Mouse (Mus musculus) liver, adult 2 months (tissue): ENCODE results near the gene Chchd6. TPM values are rescaled to one million over a fixed set of nuclear protein-coding genes. Genes with fewer than 3 reads are reported as not detected.

Source experiments
- DNase-seq: peaks from one replicate; pipeline ENCODE4 v3.0.0-alpha.2; 2011; ENCODE audit warnings: low read depth, low spot score; ENCODE audit errors: extremely low read depth
- H3K27ac ChIP-seq: fragments of 200-500 bp; replicated peaks from 2 replicates; pipeline ENCODE4 v1.5.1; 2012; ENCODE audit warnings: low read depth, mild to moderate bottlenecking, control low read depth, inconsistent platforms, low read length; ENCODE audit not compliant: insufficient read depth
- H3K27me3 ChIP-seq: fragments of 200-500 bp; 2 replicates; pipeline ENCODE4 v1.6.1; 2012; ENCODE audit warnings: mild to moderate bottlenecking, moderate library complexity, low read length, inconsistent platforms; ENCODE audit not compliant: control insufficient read depth, insufficient read depth
- H3K36me3 ChIP-seq: fragments of 200-500 bp; 2 replicates; pipeline ENCODE4 v1.6.1; 2012; ENCODE audit warnings: low read length, inconsistent platforms; ENCODE audit not compliant: control insufficient read depth, insufficient read depth
- H3K4me1 ChIP-seq: fragments of 200-500 bp; 2 replicates; pipeline ENCODE4 v1.6.1; 2011; ENCODE audit warnings: low read length; ENCODE audit not compliant: control insufficient read depth, insufficient read depth
- H3K4me3 ChIP-seq: fragments of 200-500 bp; 2 replicates; pipeline ENCODE4 v1.5.1; 2011; ENCODE audit warnings: low read depth, mild to moderate bottlenecking, control low read depth, low read length, moderate library complexity; ENCODE audit not compliant: insufficient read depth
- H3K79me2 ChIP-seq: fragments of 200-500 bp; 2 replicates; pipeline ENCODE4 v1.6.1; 2012; ENCODE audit warnings: inconsistent platforms, mild to moderate bottlenecking, low read length, moderate library complexity; ENCODE audit not compliant: control insufficient read depth, insufficient read depth
- H3K9ac ChIP-seq: fragments of 200-500 bp; 2 replicates; pipeline ENCODE4 v1.6.1; 2012; ENCODE audit warnings: low read depth, mild to moderate bottlenecking, control low read depth, inconsistent platforms, low read length
- CTCF ChIP-seq: fragments of 200-500 bp; IDR thresholded peaks from 2 replicates; pipeline ENCODE4 v1.5.1; 2011; ENCODE audit warnings: low read depth, low read length, control low read depth
- POLR2A ChIP-seq: fragments of 200-500 bp; IDR thresholded peaks from 2 replicates; pipeline ENCODE4 v1.6.1; 2011; ENCODE audit warnings: low read length, control low read depth; ENCODE audit not compliant: insufficient read depth; ENCODE audit errors: extremely low read depth
- WGBS: fragments of 180-500 bp; shearing (Covaris S2); methylation state at CpG from one replicate; pipeline ENCODE4 v1.1.7; 2018; 5-methylcytosine and 5-hydroxymethylcytosine counted together
- polyA plus RNA-seq: library from polyadenylated mRNA; depleted of rRNA; stranded (reverse); fragments of >200 nt; gene quantifications from 2 replicates; pipeline ENCODE4 v1.2.3, GENCODE M21; 2012
- total RNA-seq: library from RNA; depleted of rRNA; stranded (reverse); fragments of >200 nt; gene quantifications from 2 replicates; pipeline ENCODE4 v1.2.3, GENCODE M21; 2014

The Chchd6 gene
- total and polyA plus RNA-seq, 2 experiments = 5.0 to 6.9 TPM

DNA sequence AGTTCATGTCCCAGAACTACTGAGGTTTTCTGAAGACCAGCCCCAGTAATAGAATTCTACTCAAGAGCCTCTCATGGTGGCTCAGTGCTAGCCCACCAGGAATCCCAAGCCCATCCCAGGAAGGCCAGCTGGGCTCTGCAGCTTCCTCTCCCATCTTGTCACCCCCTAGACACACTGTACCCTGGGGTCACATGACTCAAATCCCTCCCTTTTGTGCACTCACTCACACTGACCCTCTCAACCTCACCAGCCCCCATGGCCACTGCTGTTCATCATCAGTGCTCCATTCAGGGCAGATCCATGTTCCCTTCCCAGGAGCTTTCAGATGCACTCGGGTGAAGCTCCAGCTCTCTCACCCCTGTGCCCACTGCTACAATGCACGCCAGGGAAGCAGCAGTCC lies 20.8 kb downstream of the Chchd6 start:
- H3K4me1 ChIP-seq = no peaks in the 10 kb centered on the region
- H3K36me3 ChIP-seq = no peaks in the 10 kb centered on the region
- no peak for TF ChIP-seq CTCF
- no peak for TF ChIP-seq POLR2A
- H3K4me3 ChIP-seq = no peak overlapping the region
- no peak overlapping the region for H3K9ac ChIP-seq
- no peaks in the 10 kb centered on the region for H3K27me3 ChIP-seq
- 85% methylated on average over 2 of the region's 2 CpGs for WGBS
- no peaks in the 10 kb centered on the region for H3K79me2 ChIP-seq
- no peak overlapping the region for H3K27ac ChIP-seq
- no peak for DNase-seq

DNA sequence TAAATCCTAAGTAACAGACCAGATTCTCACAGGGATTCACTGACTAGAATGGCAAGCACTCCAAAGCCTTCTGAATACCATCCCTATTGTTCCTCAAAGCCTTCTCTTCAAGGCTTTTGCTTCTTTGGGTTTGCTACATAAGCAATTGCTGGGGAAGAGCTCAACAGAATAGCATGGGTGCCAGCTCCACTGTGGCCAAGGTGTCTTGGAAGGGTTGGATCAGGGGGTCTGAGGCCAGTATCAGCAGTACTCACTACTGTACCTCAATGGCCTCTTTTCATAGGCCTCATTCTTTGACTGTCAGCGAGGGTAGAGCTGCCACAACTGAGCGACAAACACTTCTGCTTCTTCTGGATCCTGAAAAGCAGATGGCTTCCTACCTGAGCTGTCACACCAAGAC lies 21.7 kb downstream of the Chchd6 start:
- TF ChIP-seq CTCF (no peak), POLR2A (no peak)
- no peak for DNase-seq
- H3K27me3 ChIP-seq = no peaks in the 10 kb centered on the region
- no peak overlapping the region for H3K27ac ChIP-seq
- H3K4me3 ChIP-seq = no peak overlapping the region
- H3K36me3 ChIP-seq = no peaks in the 10 kb centered on the region
- WGBS = 100% methylated on average over 2 of the region's 2 CpGs
- no peak overlapping the region for H3K9ac ChIP-seq
- H3K4me1 ChIP-seq = no peaks in the 10 kb centered on the region
- H3K79me2 ChIP-seq = no peaks in the 10 kb centered on the region

DNA sequence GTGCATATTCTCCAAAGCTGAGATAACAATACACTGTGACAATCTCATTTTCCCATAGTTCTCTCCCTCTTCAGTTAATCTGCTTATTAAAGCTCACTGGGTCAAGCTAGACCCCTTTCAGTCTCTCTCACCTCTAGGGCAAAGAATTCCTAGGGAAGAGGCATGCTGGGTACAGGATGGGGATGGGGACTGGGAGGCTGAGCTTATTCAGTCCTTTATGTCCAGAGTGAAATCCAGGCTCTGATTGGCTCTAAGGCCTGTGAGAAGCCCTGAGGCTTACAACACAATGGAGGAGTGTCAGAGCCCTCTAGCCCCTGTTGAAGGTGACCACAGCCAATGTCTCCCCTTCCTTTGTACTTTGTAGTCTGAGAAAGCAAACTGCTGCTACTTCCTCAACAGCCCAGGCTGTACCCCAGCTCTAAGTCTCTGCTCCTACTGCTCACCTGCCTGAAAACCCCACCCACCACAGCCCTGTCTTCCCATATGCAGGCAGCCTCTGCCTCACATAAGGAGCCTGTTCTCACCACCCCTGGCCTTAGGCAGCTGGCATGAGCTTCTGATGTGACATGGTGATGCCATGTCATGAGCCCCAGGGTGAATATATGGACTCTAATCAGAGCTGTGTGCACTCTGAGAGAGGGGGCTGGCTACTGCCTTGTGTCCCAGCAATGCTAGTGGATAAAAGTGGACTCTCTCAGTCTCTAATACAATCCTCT lies 22.4 kb downstream of the Chchd6 start:
- Histone ChIP-seq H3K27me3 (no peaks in the 10 kb centered on the region), H3K4me3 (no peak overlapping the region), H3K9ac (no peak overlapping the region), H3K27ac (no peak overlapping the region), H3K79me2 (no peaks in the 10 kb centered on the region), H3K36me3 (no peaks in the 10 kb centered on the region), H3K4me1 (no peaks in the 10 kb centered on the region)
- DNase-seq = no peak
- TF ChIP-seq POLR2A = no peak
- TF ChIP-seq CTCF = no peak

DNA sequence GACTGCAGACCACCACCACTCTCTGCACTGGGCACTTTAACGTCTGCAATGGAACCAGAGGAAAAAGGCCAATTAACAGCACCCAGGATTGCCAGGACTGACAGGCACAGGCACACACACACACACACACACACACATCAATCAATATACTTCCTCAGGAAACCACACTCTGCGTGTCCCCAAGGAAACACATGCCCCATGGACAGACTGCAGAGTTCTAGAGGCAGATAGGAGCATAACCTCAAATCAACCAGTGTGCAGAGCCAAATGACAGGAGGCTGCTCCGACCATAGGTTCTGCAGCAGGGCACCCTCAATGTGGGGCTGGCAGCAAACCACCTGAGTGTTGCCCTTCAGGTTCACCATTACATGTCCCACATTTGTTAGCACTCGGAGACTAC lies 26.1 kb downstream of the Chchd6 start:
- Histone ChIP-seq H3K4me3 (no peak overlapping the region), H3K4me1 (no peaks in the 10 kb centered on the region), H3K79me2 (no peaks in the 10 kb centered on the region), H3K9ac (no peak overlapping the region), H3K27ac (no peak overlapping the region), H3K36me3 (no peaks in the 10 kb centered on the region), H3K27me3 (no peaks in the 10 kb centered on the region)
- TF ChIP-seq CTCF (no peak), POLR2A (no peak)
- DNase-seq = no peak
- 85% methylated on average over 4 of the region's 4 CpGs for whole genome bisulfite sequencing

DNA sequence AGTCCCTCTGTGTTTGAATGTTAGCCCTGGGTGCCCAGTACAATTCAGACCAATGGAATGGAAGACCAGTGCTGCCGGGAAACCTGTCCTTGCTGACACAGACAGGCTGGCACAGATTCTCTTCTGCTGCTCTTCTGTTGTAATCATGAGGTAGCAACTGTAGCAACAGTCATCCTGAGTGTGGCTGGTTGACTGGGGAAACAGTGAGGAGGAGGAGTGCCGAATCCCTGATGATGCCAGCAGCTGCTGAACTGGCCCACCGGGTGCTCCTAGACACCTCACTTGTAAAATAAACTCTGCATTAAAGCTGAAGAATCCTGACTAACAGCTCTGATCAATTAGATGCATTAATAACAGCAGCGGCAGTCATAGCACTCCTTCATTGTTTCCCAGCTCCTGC lies 28.7 kb downstream of the Chchd6 start:
- H3K4me3 ChIP-seq = no peak overlapping the region
- 95% methylated on average over 4 of the region's 4 CpGs for WGBS
- no peaks in the 10 kb centered on the region for H3K4me1 ChIP-seq
- no peak overlapping the region for H3K27ac ChIP-seq
- H3K27me3 ChIP-seq = no peaks in the 10 kb centered on the region
- H3K9ac ChIP-seq = no peak overlapping the region
- H3K36me3 ChIP-seq = no peaks in the 10 kb centered on the region
- H3K79me2 ChIP-seq = no peaks in the 10 kb centered on the region
- TF ChIP-seq CTCF = no peak
- no peak for TF ChIP-seq POLR2A
- DNase-seq = no peak

DNA sequence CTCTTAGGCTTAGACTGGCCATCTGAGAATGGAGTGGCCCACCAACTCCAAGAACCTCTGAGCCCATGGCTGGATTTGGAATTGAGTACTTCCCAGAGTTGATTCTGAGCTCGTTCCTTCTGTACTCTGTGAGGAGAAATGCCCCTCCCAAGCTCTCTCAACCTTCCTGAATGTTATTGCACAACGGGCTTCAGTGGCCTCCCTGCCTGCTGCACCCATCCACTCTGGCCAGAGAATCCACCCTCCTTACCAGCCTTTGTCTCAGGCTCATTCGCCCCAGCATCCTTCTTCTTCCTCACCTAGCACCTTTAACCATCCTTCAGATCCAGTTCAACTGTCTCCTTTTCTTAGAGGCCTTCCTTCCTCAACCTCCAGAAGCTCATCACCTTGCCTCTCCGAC lies 32.1 kb downstream of the Chchd6 start:
- WGBS = 86% methylated on average over 4 of the region's 4 CpGs
- Histone ChIP-seq H3K4me3 (no peak overlapping the region), H3K4me1 (peaks cover 4% of the 10 kb centered on the region; the same call in 1 of the 2 replicates), H3K27me3 (no peaks in the 10 kb centered on the region), H3K36me3 (no peaks in the 10 kb centered on the region), H3K79me2 (no peaks in the 10 kb centered on the region), H3K27ac (no peak overlapping the region), H3K9ac (no peak overlapping the region)
- no peak for DNase-seq
- TF ChIP-seq CTCF (no peak), POLR2A (no peak)
